Mouse (Mus musculus) stomach, postnatal 0 days (tissue): ENCODE measurements around the gene Olfr766-ps1.
"Not testable (repeated sequence)": the region's sequence is repeated elsewhere in the genome, so short reads cannot be mapped to it uniquely, and the experiment has no call there.

Experiments
- CTCF ChIP-seq: IDR thresholded peaks from 2 replicates; pipeline ENCODE4 v1.5.1; 2016; ENCODE audit warnings: antibody characterized with exemption, low read depth, mild to moderate bottlenecking, moderate library complexity
- EP300 ChIP-seq: optimal IDR thresholded peaks from 2 replicates; pipeline ENCODE3; 2016; ENCODE audit warnings: antibody characterized with exemption

- not testable (repeated sequence) for TF ChIP-seq CTCF, EP300
These were observed 18.9 kb downstream of the Olfr766-ps1 start, which contains the start of gene Olfr765 for GRCm38 (mm10) chr10:129049898-129050297.
